Mouse (Mus musculus): ENCODE results near the gene Mme. TPM values are rescaled to one million over a fixed set of nuclear protein-coding genes. Genes with fewer than 3 reads are reported as not detected.

The Mme gene
- polyA plus RNA-seq, 1 experiment from 2014 or later: 2.3 TPM

GRCm38 (mm10) chr3:63413046-63413911, 171.9 kb downstream of the Mme start:
- 50% methylated on average over 6 of the region's 6 CpGs for WGBS
- peaks cover 2% of the 10 kb centered on the region; the same call in 1 of the 2 replicates for H3K4me1 ChIP-seq (ENCODE audit: control insufficient read depth, insufficient read depth, low read length)
- ATAC-seq (ENCODE audit: insufficient number of reproducible peaks, insufficient read depth, low FRiP score, low read depth): no peak
- no peak overlapping the region for H3K4me2 ChIP-seq (replicated peaks; ENCODE audit: low read depth, low read length)
- H3K36me3 ChIP-seq (ENCODE audit: control insufficient read depth, insufficient read depth, low read length): no peaks in the 10 kb centered on the region
- H3K9me3 ChIP-seq (ENCODE audit: control insufficient read depth, low read depth, low read length): no peaks in the 10 kb centered on the region
- H3K9ac ChIP-seq (replicated peaks; ENCODE audit: low read depth, low read length): no peak overlapping the region
- H3K4me3 ChIP-seq (ENCODE audit: low read depth, low read length): no peak overlapping the region
- H3K27ac ChIP-seq (ENCODE audit: low read length): no peak overlapping the region
- no peaks in the 10 kb centered on the region for H3K27me3 ChIP-seq (ENCODE audit: control insufficient read depth, insufficient read depth, low read length)

- Histone ChIP-seq H3K4me1 (ENCODE audit: control insufficient read depth, insufficient read depth, low read length) (no peaks in the 10 kb centered on the region; the same call in 1 of the 2 replicates), H3K9me3 (ENCODE audit: control insufficient read depth, low read depth, low read length) (no peaks in the 10 kb centered on the region), H3K27ac (ENCODE audit: low read length) (no peak overlapping the region), H3K4me3 (ENCODE audit: low read depth, low read length) (no peak overlapping the region), H3K27me3 (ENCODE audit: control insufficient read depth, insufficient read depth, low read length) (no peaks in the 10 kb centered on the region), H3K36me3 (ENCODE audit: control insufficient read depth, insufficient read depth, low read length) (no peaks in the 10 kb centered on the region), H3K9ac (replicated peaks; ENCODE audit: low read depth, low read length) (no peak overlapping the region), H3K4me2 (replicated peaks; ENCODE audit: low read depth, low read length) (no peak overlapping the region)
- no peak for ATAC-seq (ENCODE audit: insufficient number of reproducible peaks, insufficient read depth, low FRiP score, low read depth)
- 83% methylated on average over 1 of the region's 1 CpGs for WGBS
Measured at GRCm38 (mm10) chr3:63417284-63417683, 175.9 kb downstream of the Mme start.

GRCm38 (mm10) chr3:63417758-63418157, 176.4 kb downstream of the Mme start:
- no peak overlapping the region for H3K27ac ChIP-seq (ENCODE audit: low read length)
- no peaks in the 10 kb centered on the region for H3K36me3 ChIP-seq (ENCODE audit: control insufficient read depth, insufficient read depth, low read length)
- H3K4me3 ChIP-seq (ENCODE audit: low read depth, low read length): no peak overlapping the region
- H3K9me3 ChIP-seq (ENCODE audit: control insufficient read depth, low read depth, low read length): no peaks in the 10 kb centered on the region
- no peak overlapping the region for H3K4me2 ChIP-seq (replicated peaks; ENCODE audit: low read depth, low read length)
- ATAC-seq (ENCODE audit: insufficient number of reproducible peaks, insufficient read depth, low FRiP score, low read depth): no peak
- H3K27me3 ChIP-seq (ENCODE audit: control insufficient read depth, insufficient read depth, low read length): no peaks in the 10 kb centered on the region
- no peaks in the 10 kb centered on the region; the same call in 1 of the 2 replicates for H3K4me1 ChIP-seq (ENCODE audit: control insufficient read depth, insufficient read depth, low read length)
- no peak overlapping the region for H3K9ac ChIP-seq (replicated peaks; ENCODE audit: low read depth, low read length)

- Histone ChIP-seq H3K36me3 (ENCODE audit: control insufficient read depth, insufficient read depth, low read length) (no peaks in the 10 kb centered on the region), H3K27me3 (ENCODE audit: control insufficient read depth, insufficient read depth, low read length) (no peaks in the 10 kb centered on the region), H3K27ac (ENCODE audit: low read length) (no peak overlapping the region), H3K4me3 (ENCODE audit: low read depth, low read length) (no peak overlapping the region), H3K4me1 (ENCODE audit: control insufficient read depth, insufficient read depth, low read length) (no peaks in the 10 kb centered on the region), H3K9me3 (ENCODE audit: control insufficient read depth, low read depth, low read length) (no peaks in the 10 kb centered on the region), H3K4me2 (replicated peaks; ENCODE audit: low read depth, low read length) (no peak overlapping the region), H3K9ac (replicated peaks; ENCODE audit: low read depth, low read length) (no peak overlapping the region)
- no peak for ATAC-seq (ENCODE audit: insufficient number of reproducible peaks, insufficient read depth, low FRiP score, low read depth)
Measured at GRCm38 (mm10) chr3:63423552-63423951, 182.2 kb downstream of the Mme start.

Other genes with a start within 250 kb of the Mme start
- not detected in 2 replicates for gene Gm34302, start 242.3 kb downstream of the Mme start, polyA plus RNA-seq (2014; fragmentation: Nextera tagmentation; extraction: Ambion mirVana)

All from stomach, embryonic 14.5 days (tissue).